Mouse (Mus musculus) myocyte (in vitro differentiated cells): ENCODE measurements around the gene Kif2c.

ENCODE experiments used
- MAX ChIP-seq: IDR thresholded peaks from one replicate; pipeline ENCODE4 v1.6.1; 2011; ENCODE audit warnings: low read depth, mild to moderate bottlenecking, control low read depth
- POLR2A ChIP-seq: IDR thresholded peaks from one replicate; pipeline ENCODE4 v1.6.1; 2011; ENCODE audit warnings: low read depth, mild to moderate bottlenecking, control low read depth, moderate library complexity; ENCODE audit not compliant: insufficient read length
- TCF12 ChIP-seq: IDR thresholded peaks from one replicate; pipeline ENCODE4 v1.6.1; 2011; ENCODE audit warnings: mild to moderate bottlenecking, control low read depth; ENCODE audit not compliant: poor library complexity, insufficient read depth, severe bottlenecking

GRCm38 (mm10) chr4:117124218-117124517 is 58.3 kb downstream of the Kif2c start:
- TF ChIP-seq TCF12 = no peak
- no peak for TF ChIP-seq MAX
- no peak for TF ChIP-seq POLR2A
